Mouse (Mus musculus) liver, embryonic 13.5 days (tissue): Measurements from ENCODE around the gene Atpaf2. TPM values are rescaled to one million over a fixed set of nuclear protein-coding genes. Genes with fewer than 3 reads are reported as not detected.

Source experiments
- ATAC-seq: fragments of 200-750 bp; cut with Nextera tagmentation; 2 replicates; pipeline ENCODE4 v1.8.0; 2017; ENCODE audit warnings: low read depth, mild to moderate bottlenecking, moderate number of reproducible peaks, moderate library complexity
- DNase-seq: peaks from one replicate; pipeline ENCODE4 v3.0.0; 2022
- H3K27ac ChIP-seq: fragments of 300-500 bp; sonication (generic); 2 replicates; pipeline ENCODE4 v1.5.1; 2015; ENCODE audit warnings: moderate library complexity, mild to moderate bottlenecking, inconsistent platforms
- H3K27me3 ChIP-seq: fragments of 300-500 bp; sonication (generic); 2 replicates; pipeline ENCODE4 v1.6.1; 2015; ENCODE audit warnings: mild to moderate bottlenecking, inconsistent platforms
- H3K36me3 ChIP-seq: fragments of 300-500 bp; sonication (generic); 2 replicates; pipeline ENCODE4 v1.6.1; 2015; ENCODE audit warnings: mild to moderate bottlenecking, inconsistent platforms
- H3K4me1 ChIP-seq: fragments of 300-500 bp; sonication (generic); replicated peaks from 2 replicates; pipeline ENCODE4 v1.6.1; 2015; ENCODE audit warnings: inconsistent platforms
- H3K4me2 ChIP-seq: fragments of 300-500 bp; sonication (generic); 2 replicates; pipeline ENCODE4 v1.6.1; 2015; ENCODE audit warnings: inconsistent platforms, mild to moderate bottlenecking, moderate library complexity
- H3K4me3 ChIP-seq: fragments of 300-500 bp; sonication (generic); replicated peaks from 2 replicates; pipeline ENCODE4 v1.5.1; 2015; ENCODE audit warnings: mild to moderate bottlenecking, inconsistent platforms
- H3K9ac ChIP-seq: fragments of 300-500 bp; sonication (generic); 2 replicates; pipeline ENCODE4 v1.6.1; 2015; ENCODE audit warnings: mild to moderate bottlenecking, inconsistent platforms
- H3K9me3 ChIP-seq: fragments of 300-500 bp; sonication (generic); replicated peaks from 2 replicates; pipeline ENCODE4 v1.6.1; 2016; ENCODE audit warnings: inconsistent platforms
- WGBS: fragments of 180-500 bp; shearing (Covaris S2); methylation state at CpG from one replicate; pipeline ENCODE4 v1.1.7; 2015; ENCODE audit not compliant: insufficient replicate concordance; 5-methylcytosine and 5-hydroxymethylcytosine counted together
- polyA plus RNA-seq: library from polyadenylated mRNA; unstranded; fragments of >200 nt; fragmentation: Nextera tagmentation; extraction: Ambion mirVana; gene quantifications from 2 replicates; pipeline ENCODE4 v1.2.1, GENCODE M21; 2015

The Atpaf2 gene
- polyA plus RNA-seq, 1 experiment from 2014 or later, result 43.5 TPM

GRCm38 (mm10) chr11:60360631-60361201, 57.5 kb downstream of the Atpaf2 start:
- ATAC-seq, result no peak
- H3K36me3 ChIP-seq, result no peaks in the 10 kb centered on the region
- no peak overlapping the region for H3K4me3 ChIP-seq
- DNase-seq, result no peak
- H3K4me1 ChIP-seq, result 0 out of 2 replicates have a peak, but pooled peaks cover 2% of the 10 kb centered on the region
- no peaks in the 10 kb centered on the region for H3K9me3 ChIP-seq
- H3K27me3 ChIP-seq, result 0 out of 2 replicates have a peak, but pooled peaks cover 7% of the 10 kb centered on the region
- H3K9ac ChIP-seq, result no peak overlapping the region
- no peak overlapping the region for H3K4me2 ChIP-seq
- H3K27ac ChIP-seq, result no peak overlapping the region
- 44% methylated on average over 5 of the region's 5 CpGs for WGBS

GRCm38 (mm10) chr11:60359936-60360335, 58.3 kb downstream of the Atpaf2 start:
- ATAC-seq, result no peak
- no peaks in the 10 kb centered on the region for H3K9me3 ChIP-seq
- H3K9ac ChIP-seq, result no peak overlapping the region
- 0 out of 2 replicates have a peak, but pooled peaks cover 7% of the 10 kb centered on the region for H3K27me3 ChIP-seq
- WGBS, result 60% methylated on average over 1 of the region's 1 CpGs
- no peak overlapping the region for H3K27ac ChIP-seq
- 0 out of 2 replicates have a peak, but pooled peaks cover 2% of the 10 kb centered on the region for H3K4me1 ChIP-seq
- DNase-seq, result no peak
- H3K4me3 ChIP-seq, result no peak overlapping the region
- H3K36me3 ChIP-seq, result no peaks in the 10 kb centered on the region
- no peak overlapping the region for H3K4me2 ChIP-seq

DNA sequence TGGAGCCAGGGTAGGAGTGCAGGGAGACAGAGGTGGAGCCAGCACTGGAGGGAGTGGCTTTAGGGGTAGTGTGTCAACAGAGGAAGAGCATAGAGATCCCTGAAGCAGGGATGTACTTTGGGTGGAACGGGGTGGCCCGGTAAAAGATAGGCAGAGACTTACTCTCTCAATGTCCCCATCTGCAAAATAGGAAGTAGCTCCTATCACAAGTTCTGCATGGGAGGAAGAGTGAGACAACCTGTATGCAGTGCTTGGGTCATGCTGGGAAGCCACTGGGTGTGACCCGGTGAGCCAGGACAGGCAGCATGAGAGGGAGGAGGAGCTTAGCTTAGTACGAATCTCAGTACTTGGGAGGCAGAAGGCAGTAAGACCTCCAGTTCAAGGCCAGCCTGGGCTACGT, 59.1 kb downstream of the Atpaf2 start:
- Histone ChIP-seq H3K9me3 (no peaks in the 10 kb centered on the region), H3K4me1 (0 out of 2 replicates have a peak, but pooled peaks cover 2% of the 10 kb centered on the region), H3K36me3 (no peaks in the 10 kb centered on the region), H3K9ac (no peak overlapping the region), H3K4me2 (no peak overlapping the region), H3K4me3 (no peak overlapping the region), H3K27me3 (0 out of 2 replicates have a peak, but pooled peaks cover 7% of the 10 kb centered on the region), H3K27ac (no peak overlapping the region)
- ATAC-seq (no peak), DNase-seq (no peak)
- 46% methylated on average over 5 of the region's 5 CpGs for WGBS

- ATAC-seq (no peak), DNase-seq (no peak)
- Histone ChIP-seq H3K4me3 (no peak overlapping the region), H3K36me3 (no peaks in the 10 kb centered on the region), H3K4me1 (peaks cover 8% of the 10 kb centered on the region), H3K27me3 (0 out of 2 replicates have a peak, but pooled peaks cover 7% of the 10 kb centered on the region), H3K9ac (no peak overlapping the region), H3K4me2 (no peak overlapping the region), H3K27ac (no peak overlapping the region), H3K9me3 (no peaks in the 10 kb centered on the region)
- WGBS, result 63% methylated on average over 7 of the region's 7 CpGs
Observed at GRCm38 (mm10) chr11:60358548-60358947, 59.7 kb downstream of the Atpaf2 start.

DNA sequence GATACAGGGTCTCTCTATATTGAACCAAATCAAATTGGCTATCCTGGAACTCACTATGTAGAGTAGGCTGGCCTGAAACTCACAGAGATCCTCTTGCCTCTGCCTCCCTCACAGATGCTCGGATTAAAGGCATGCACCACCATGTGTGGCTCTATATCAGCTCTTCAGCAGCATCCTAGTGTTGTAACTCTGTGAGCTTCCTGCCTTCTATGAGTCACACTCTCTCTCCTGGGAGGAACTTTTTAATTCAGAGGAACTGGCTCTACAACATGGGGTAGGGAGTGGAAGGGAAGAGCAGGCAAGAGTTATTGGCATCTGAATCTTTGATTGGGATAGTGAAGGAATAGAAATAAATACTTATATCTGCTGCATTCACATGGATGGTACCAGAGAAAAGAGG, 61.1 kb downstream of the Atpaf2 start:
- H3K27ac ChIP-seq, result no peak overlapping the region
- 20% methylated on average over 1 of the region's 1 CpGs for WGBS
- no peaks in the 10 kb centered on the region for H3K36me3 ChIP-seq
- no peaks in the 10 kb centered on the region for H3K9me3 ChIP-seq
- no peak overlapping the region for H3K4me3 ChIP-seq
- 0 out of 2 replicates have a peak, but pooled peaks cover 7% of the 10 kb centered on the region for H3K27me3 ChIP-seq
- no peak overlapping the region for H3K9ac ChIP-seq
- DNase-seq (no peak), ATAC-seq (no peak)
- peaks cover 16% of the 10 kb centered on the region for H3K4me1 ChIP-seq
- H3K4me2 ChIP-seq, result no peak overlapping the region

DNA sequence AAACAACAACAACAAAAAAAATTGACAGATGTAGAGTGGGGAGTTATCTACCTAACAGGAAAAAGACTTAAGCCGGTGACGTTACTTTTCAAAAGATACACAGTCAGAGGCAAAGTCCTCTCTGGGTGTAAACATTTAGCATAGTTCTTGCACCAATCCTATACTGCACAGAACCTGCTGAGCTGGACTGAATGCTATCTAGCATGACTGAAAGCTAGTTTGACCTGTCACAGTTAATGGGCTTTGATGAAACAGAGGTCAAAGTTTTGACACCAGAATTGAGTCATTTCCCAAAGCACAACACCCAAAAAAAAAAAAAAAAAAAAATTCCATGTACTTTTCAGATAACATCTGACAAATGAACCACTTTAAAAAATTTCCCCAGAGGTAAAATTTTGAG, 62.3 kb downstream of the Atpaf2 start:
- Histone ChIP-seq H3K36me3 (no peaks in the 10 kb centered on the region), H3K9ac (no peak overlapping the region), H3K27ac (no peak overlapping the region), H3K4me1 (peaks cover 28% of the 10 kb centered on the region), H3K9me3 (no peaks in the 10 kb centered on the region), H3K27me3 (0 out of 2 replicates have a peak, but pooled peaks cover 7% of the 10 kb centered on the region), H3K4me2 (no peak overlapping the region), H3K4me3 (no peak overlapping the region)
- 56% methylated on average over 2 of the region's 2 CpGs for WGBS
- ATAC-seq (no peak), DNase-seq (no peak)

DNA sequence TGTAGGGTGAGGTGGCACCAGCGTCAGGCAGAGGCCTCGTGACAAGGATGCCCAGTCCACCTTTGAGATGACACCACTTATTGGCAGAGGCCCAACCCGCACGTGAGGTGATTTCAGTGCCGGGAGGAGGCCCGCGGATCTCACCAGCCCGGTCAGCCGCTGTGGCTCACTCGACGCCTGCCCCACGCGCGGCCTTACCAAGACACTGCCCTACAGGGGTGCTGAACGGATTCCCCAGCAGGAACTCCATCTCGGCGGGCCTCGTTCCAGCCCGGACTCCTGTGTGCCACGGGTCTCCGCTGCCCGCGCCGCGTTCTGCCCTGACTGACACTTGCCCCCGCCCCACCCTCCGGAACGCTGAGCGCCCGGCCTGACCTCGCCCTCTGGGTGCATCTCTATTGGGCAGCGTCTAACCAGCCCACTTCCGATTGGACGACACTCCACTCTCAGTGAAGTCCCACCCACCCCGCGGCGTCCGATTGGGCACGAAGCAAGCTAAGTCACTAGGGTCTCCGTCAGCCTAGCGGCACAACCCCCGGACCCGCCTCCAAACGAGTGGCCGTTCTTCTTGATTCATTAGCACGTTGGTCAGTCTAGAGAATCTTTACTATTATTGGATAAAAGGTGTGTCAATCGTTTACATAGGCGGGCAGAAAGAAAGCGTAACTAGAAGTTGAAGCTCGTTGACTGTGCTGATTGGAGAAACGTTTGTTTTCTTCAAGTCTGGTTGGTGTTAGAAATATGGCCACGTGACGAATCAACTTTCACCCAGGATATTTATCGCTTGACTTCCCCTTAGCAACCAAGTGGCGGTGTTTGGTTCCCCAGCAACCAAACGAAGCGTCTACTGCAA, 65.5 kb downstream of the Atpaf2 start, which contains the start of the genes Tom1l2 and Drc3:
Gene Tom1l2, minus strand, starts transcription at position 347 of the 853 bp plus-strand sequence.
Gene Drc3, plus strand, starts transcription at position 771 of the 853 bp plus-strand sequence.
- Histone ChIP-seq H3K4me1 (peaks cover 46% of the 10 kb centered on the region), H3K27ac (peak within 1 kb of the TSS; percentile 84), H3K9me3 (no peaks in the 10 kb centered on the region), H3K4me2 (peak within 1 kb of the TSS; percentile 93), H3K36me3 (no peaks in the 10 kb centered on the region), H3K27me3 (no peaks in the 10 kb centered on the region), H3K9ac (peak within 1 kb of the TSS; percentile 87), H3K4me3 (peak within 1 kb of the TSS; percentile 81)
- ATAC-seq (peak; percentile 98), DNase-seq (peak; percentile 100)
- WGBS, result under 1% methylated on average over 57 of the region's 57 CpGs

DNA sequence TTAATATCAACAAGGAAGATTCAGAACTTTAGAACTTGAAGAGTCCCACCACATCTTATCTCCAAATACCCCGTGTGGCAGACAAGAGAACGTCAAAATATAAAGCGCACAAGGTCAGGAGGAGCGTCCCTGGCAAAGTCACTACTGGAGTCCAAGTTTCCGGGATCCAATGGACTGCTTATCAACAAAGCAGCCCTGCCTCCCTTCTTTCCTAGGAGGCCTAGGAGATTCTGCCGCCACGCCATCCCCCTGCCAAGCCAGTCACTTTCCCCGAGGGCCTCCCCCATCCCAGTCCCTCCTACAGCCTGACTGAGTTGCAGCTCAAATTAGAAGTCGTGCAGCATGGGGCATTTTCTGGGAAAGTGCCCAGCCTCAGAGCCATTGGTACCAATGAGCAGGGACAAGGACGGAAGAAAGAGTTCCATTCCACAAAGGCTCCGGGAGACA, 66.3 kb downstream of the Atpaf2 start:
- 12% methylated on average over 11 of the region's 11 CpGs for WGBS
- ATAC-seq (no peak), DNase-seq (peak; percentile 6)
- Histone ChIP-seq H3K27ac (peak overlapping the region; percentile 84), H3K27me3 (no peaks in the 10 kb centered on the region), H3K36me3 (no peaks in the 10 kb centered on the region), H3K4me3 (peak overlapping the region; percentile 81), H3K9me3 (no peaks in the 10 kb centered on the region), H3K4me1 (peaks cover 50% of the 10 kb centered on the region), H3K9ac (peak overlapping the region; percentile 87), H3K4me2 (peak overlapping the region; percentile 93)

GRCm38 (mm10) chr11:60351388-60351787, 66.9 kb downstream of the Atpaf2 start:
- peak overlapping the region; percentile 84 for H3K27ac ChIP-seq
- H3K4me2 ChIP-seq, result peak overlapping the region; percentile 93
- no peak for ATAC-seq
- no peaks in the 10 kb centered on the region for H3K36me3 ChIP-seq
- peaks cover 56% of the 10 kb centered on the region for H3K4me1 ChIP-seq
- H3K9ac ChIP-seq, result peak overlapping the region; percentile 87; the same call in 1 of the 2 replicates
- 67% methylated on average over 2 of the region's 2 CpGs for WGBS
- DNase-seq, result no peak
- H3K4me3 ChIP-seq, result peak overlapping the region; percentile 81
- no peaks in the 10 kb centered on the region for H3K27me3 ChIP-seq
- no peaks in the 10 kb centered on the region for H3K9me3 ChIP-seq
